Mouse (Mus musculus) liver, embryonic 12.5 days (tissue): ENCODE data around the gene Bad. TPM values are rescaled to one million over a fixed set of nuclear protein-coding genes. Genes with fewer than 3 reads are reported as not detected.
A peak's percentile ranks its signal among the peaks of the same experiment; 100 is the strongest.

ENCODE experiments used
- ATAC-seq: fragments of 200-750 bp; cut with Nextera tagmentation; 2 replicates; pipeline ENCODE4 v1.8.0; 2017; ENCODE audit warnings: moderate number of reproducible peaks, mild to moderate bottlenecking, moderate library complexity
- H3K27ac ChIP-seq: fragments of 300-500 bp; sonication (generic); 2 replicates; pipeline ENCODE4 v1.5.1; 2016; ENCODE audit warnings: mild to moderate bottlenecking
- H3K27me3 ChIP-seq: fragments of 300-500 bp; sonication (generic); replicated peaks from 2 replicates; pipeline ENCODE4 v1.6.1; 2016; ENCODE audit warnings: mild to moderate bottlenecking, moderate library complexity
- H3K36me3 ChIP-seq: fragments of 300-500 bp; sonication (generic); 2 replicates; pipeline ENCODE4 v1.6.1; 2016; ENCODE audit warnings: mild to moderate bottlenecking, moderate library complexity
- H3K4me1 ChIP-seq: fragments of 300-500 bp; sonication (generic); 2 replicates; pipeline ENCODE4 v1.6.1; 2016
- H3K4me2 ChIP-seq: fragments of 300-500 bp; sonication (generic); 2 replicates; pipeline ENCODE4 v1.6.1; 2016; ENCODE audit warnings: mild to moderate bottlenecking, moderate library complexity
- H3K4me3 ChIP-seq: fragments of 300-500 bp; sonication (generic); 2 replicates; pipeline ENCODE4 v1.5.1; 2016; ENCODE audit warnings: mild to moderate bottlenecking, moderate library complexity
- H3K9ac ChIP-seq: fragments of 300-500 bp; sonication (generic); 2 replicates; pipeline ENCODE4 v1.6.1; 2016; ENCODE audit warnings: mild to moderate bottlenecking, moderate library complexity
- H3K9me3 ChIP-seq: fragments of 300-500 bp; sonication (generic); replicated peaks from 2 replicates; pipeline ENCODE4 v1.6.1; 2016; ENCODE audit warnings: mild to moderate bottlenecking, moderate library complexity
- WGBS: fragments of 180-500 bp; shearing (Covaris S2); methylation state at CpG from one replicate; pipeline ENCODE4 v1.1.7; 2016; ENCODE audit not compliant: insufficient replicate concordance; 5-methylcytosine and 5-hydroxymethylcytosine counted together
- polyA plus RNA-seq: library from polyadenylated mRNA; unstranded; fragments of >200 nt; fragmentation: Nextera tagmentation; extraction: Ambion mirVana; gene quantifications from 2 replicates; pipeline ENCODE4 v1.2.1, GENCODE M21; 2016

The Bad gene
- polyA plus RNA-seq, 1 experiment from 2014 or later = 37.6 TPM

- Histone ChIP-seq H3K4me2 (peak within 1 kb of the TSS; percentile 91), H3K36me3 (peaks cover 28% of the 10 kb centered on the region), H3K9me3 (no peaks in the 10 kb centered on the region), H3K27me3 (no peaks in the 10 kb centered on the region), H3K9ac (peak within 1 kb of the TSS; percentile 82), H3K27ac (peak within 1 kb of the TSS; percentile 94), H3K4me3 (peak within 1 kb of the TSS; percentile 75), H3K4me1 (peaks cover 82% of the 10 kb centered on the region)
- no peak for ATAC-seq
- 1% methylated on average over 16 of the region's 16 CpGs for WGBS
These were observed 34.2 kb downstream of the Bad start, which contains the start of gene Plcb3 for GRCm38 (mm10) chr19:6975537-6976521. Gene Plcb3, minus strand, starts transcription at chr19:6976470.

GRCm38 (mm10) chr19:6977759-6978638 is 36.3 kb downstream of the Bad start:
- peak overlapping the region; percentile 82 for H3K4me3 ChIP-seq
- 79% methylated on average over 13 of the region's 13 CpGs for WGBS
- peaks cover 39% of the 10 kb centered on the region for H3K36me3 ChIP-seq
- peak overlapping the region; percentile 89 for H3K9ac ChIP-seq
- peak overlapping the region; percentile 94 for H3K27ac ChIP-seq
- H3K4me2 ChIP-seq = peak overlapping the region; percentile 98
- H3K9me3 ChIP-seq = no peaks in the 10 kb centered on the region
- ATAC-seq = no peak
- no peaks in the 10 kb centered on the region for H3K27me3 ChIP-seq
- peaks cover 78% of the 10 kb centered on the region for H3K4me1 ChIP-seq

GRCm38 (mm10) chr19:6978639-6978974 is 36.9 kb downstream of the Bad start:
- no peak for ATAC-seq
- Histone ChIP-seq H3K9ac (peak overlapping the region; percentile 89), H3K4me3 (peak overlapping the region; percentile 82), H3K4me2 (peak overlapping the region; percentile 98), H3K9me3 (no peaks in the 10 kb centered on the region), H3K4me1 (peaks cover 74% of the 10 kb centered on the region), H3K36me3 (peaks cover 44% of the 10 kb centered on the region), H3K27me3 (no peaks in the 10 kb centered on the region), H3K27ac (peak overlapping the region; percentile 94)
- 28% methylated on average over 3 of the region's 3 CpGs for WGBS

DNA sequence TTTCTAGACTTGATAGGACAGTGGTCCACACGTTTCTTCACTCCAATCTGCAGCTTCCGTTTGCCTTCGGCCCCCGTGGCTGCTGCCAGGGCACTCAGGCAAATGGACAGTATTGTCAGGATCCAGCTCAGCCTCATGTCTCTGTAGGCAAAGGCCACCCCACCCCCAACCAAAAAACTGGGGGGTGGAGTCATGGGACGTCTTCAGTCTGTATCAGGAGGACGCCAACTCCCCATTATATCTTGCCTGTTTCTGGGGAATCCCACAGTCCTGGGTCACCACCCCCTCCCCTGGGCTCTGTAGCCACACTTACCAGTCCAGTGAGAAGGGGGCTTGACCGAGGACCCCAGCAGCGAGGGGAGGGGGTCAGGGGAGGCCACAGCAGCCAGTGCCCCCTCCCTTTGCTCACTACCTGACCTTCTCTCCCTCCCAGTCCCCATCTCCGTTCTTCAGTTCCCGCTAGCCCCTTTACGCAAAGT is 37.4 kb downstream of the Bad start:
- peak overlapping the region; percentile 98 for H3K4me2 ChIP-seq
- H3K4me3 ChIP-seq = peak overlapping the region; percentile 82
- no peaks in the 10 kb centered on the region for H3K9me3 ChIP-seq
- WGBS = 5% methylated on average over 11 of the region's 11 CpGs
- H3K4me1 ChIP-seq = peaks cover 69% of the 10 kb centered on the region
- H3K27ac ChIP-seq = peak overlapping the region; percentile 94
- H3K36me3 ChIP-seq = peaks cover 48% of the 10 kb centered on the region
- H3K9ac ChIP-seq = peak overlapping the region; percentile 89
- no peaks in the 10 kb centered on the region for H3K27me3 ChIP-seq
- ATAC-seq = no peak

GRCm38 (mm10) chr19:6979486-6980380 is 38.1 kb downstream of the Bad start:
- Histone ChIP-seq H3K27ac (peak overlapping the region; percentile 94), H3K9ac (peak overlapping the region; percentile 89), H3K9me3 (no peaks in the 10 kb centered on the region), H3K4me2 (peak overlapping the region; percentile 98), H3K4me3 (peak overlapping the region; percentile 82), H3K4me1 (peaks cover 64% of the 10 kb centered on the region), H3K36me3 (peaks cover 53% of the 10 kb centered on the region), H3K27me3 (no peaks in the 10 kb centered on the region)
- 1% methylated on average over 59 of the region's 59 CpGs for WGBS
- peak; percentile 87 for ATAC-seq

DNA sequence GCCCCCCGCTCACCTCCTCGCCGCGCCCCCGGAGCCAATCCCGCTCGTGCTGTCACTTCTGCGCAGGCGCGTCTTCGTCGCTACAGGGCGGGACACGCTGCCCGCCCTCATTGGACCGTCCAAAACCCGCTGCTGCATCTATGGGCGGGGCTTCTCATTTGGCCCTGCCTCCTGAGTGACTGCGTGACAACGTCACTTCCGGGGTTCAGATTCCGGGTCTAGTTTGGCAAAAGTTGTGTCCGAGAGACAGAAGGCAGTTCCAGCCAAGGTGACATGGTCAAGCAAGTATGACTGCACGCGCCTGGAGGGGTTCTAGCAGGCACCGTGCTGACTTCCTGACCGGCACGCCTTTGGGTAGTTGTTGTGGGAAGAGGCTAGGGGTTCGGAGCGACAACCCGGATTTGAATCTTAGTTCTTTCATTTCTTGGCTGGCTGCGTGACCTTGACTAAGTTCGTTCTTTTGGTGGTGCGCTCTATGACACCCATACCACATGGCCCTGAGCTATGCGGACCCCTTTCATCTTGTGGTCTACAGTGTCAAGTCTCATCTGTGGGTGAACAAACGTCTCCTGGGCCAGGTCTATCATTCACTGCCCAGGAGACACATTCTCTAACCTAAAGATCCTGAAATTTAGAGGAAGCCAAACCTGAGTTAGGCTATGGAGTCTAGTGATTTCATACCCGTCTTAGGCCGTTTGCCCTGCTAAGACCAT is 38.9 kb downstream of the Bad start, which contains the start of gene Fkbp2:
TSS of gene Fkbp2 (minus strand) at position 121 of the 713 bp plus-strand sequence.
- Histone ChIP-seq H3K4me2 (peak within 1 kb of the TSS; percentile 98), H3K9ac (peak within 1 kb of the TSS; percentile 89), H3K9me3 (no peaks in the 10 kb centered on the region), H3K36me3 (peaks cover 61% of the 10 kb centered on the region), H3K27me3 (no peaks in the 10 kb centered on the region), H3K4me3 (peak within 1 kb of the TSS; percentile 82), H3K27ac (peak within 1 kb of the TSS; percentile 94), H3K4me1 (peaks cover 65% of the 10 kb centered on the region)
- peak; percentile 82 for ATAC-seq
- WGBS = 1% methylated on average over 38 of the region's 38 CpGs

DNA sequence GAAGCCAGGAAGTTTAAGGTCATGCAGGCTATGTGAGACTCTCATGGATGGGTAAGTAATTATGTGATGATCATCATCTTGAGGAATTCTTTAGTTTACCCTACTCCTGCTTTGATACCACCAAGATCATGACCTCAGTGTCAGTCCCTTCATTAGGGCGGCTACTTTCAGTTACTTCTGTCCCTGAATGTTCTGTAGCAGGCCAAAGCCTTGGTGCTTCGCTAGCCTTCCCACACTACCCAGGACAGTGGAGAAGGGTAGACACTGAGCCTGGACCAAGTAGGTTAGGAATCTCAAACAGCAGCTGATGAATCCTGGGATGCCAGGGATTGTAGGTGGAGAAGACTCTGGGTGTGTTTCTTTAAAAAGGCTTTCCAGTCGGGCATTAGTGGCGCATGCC is 39.8 kb downstream of the Bad start:
- peak overlapping the region; percentile 82 for H3K4me3 ChIP-seq
- peaks cover 61% of the 10 kb centered on the region for H3K36me3 ChIP-seq
- H3K27me3 ChIP-seq = no peaks in the 10 kb centered on the region
- peak overlapping the region; percentile 98 for H3K4me2 ChIP-seq
- peak overlapping the region; percentile 94; the same call in 1 of the 2 replicates for H3K27ac ChIP-seq
- WGBS = 86% methylated on average over 4 of the region's 4 CpGs
- ATAC-seq = no peak
- peaks cover 65% of the 10 kb centered on the region for H3K4me1 ChIP-seq
- peak overlapping the region; percentile 89; the same call in 1 of the 2 replicates for H3K9ac ChIP-seq
- H3K9me3 ChIP-seq = no peaks in the 10 kb centered on the region

DNA sequence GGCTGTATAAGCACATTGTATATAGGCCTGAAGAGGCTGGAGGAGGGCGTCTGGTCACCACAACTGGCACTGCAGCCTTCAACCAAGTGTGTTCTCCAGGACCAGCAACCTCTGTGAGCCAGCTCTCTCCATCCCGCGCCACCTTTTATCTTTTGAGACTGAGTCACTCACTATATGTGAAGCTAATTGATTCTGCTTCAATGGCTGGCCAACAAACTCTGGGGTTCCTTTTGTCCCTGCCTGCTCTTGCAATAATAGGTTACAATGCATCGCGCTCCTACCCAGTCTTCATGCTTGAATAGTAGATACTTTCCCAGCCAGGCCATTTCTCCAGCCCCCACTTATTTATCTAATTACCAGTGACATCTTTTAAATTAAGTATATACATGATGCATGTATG is 42.0 kb downstream of the Bad start:
- H3K27ac ChIP-seq = no peak overlapping the region
- peaks cover 39% of the 10 kb centered on the region for H3K36me3 ChIP-seq
- no peaks in the 10 kb centered on the region for H3K27me3 ChIP-seq
- H3K4me3 ChIP-seq = no peak overlapping the region
- peaks cover 63% of the 10 kb centered on the region for H3K4me1 ChIP-seq
- 81% methylated on average over 5 of the region's 5 CpGs for WGBS
- no peak overlapping the region for H3K9ac ChIP-seq
- no peak overlapping the region for H3K4me2 ChIP-seq
- H3K9me3 ChIP-seq = no peaks in the 10 kb centered on the region
- ATAC-seq = no peak

DNA sequence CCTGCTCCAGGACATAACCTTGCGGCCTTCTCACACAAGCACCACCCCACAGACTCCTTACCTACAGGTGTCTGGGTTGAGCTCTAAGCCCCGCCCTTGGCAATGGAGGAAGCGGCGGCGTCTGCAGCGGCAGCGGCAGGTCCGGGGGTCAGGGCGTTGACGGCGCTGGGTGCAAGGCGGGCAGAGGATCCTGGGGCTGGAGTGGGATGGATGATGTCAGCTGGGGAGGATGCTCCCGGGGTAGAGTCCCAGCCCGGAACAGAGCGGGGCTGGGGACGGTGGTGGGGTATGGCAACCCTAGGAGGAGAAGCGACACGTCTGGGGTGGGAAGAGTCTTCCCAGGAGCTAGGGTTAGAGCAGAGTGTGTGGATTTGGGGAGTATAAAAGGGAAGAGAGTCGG is 43.6 kb downstream of the Bad start:
- H3K27ac ChIP-seq = no peak overlapping the region
- WGBS = 85% methylated on average over 19 of the region's 19 CpGs
- no peaks in the 10 kb centered on the region for H3K9me3 ChIP-seq
- peaks cover 52% of the 10 kb centered on the region for H3K4me1 ChIP-seq
- H3K4me3 ChIP-seq = no peak overlapping the region
- no peak overlapping the region for H3K4me2 ChIP-seq
- peaks cover 39% of the 10 kb centered on the region for H3K36me3 ChIP-seq
- no peak for ATAC-seq
- no peak overlapping the region for H3K9ac ChIP-seq
- no peaks in the 10 kb centered on the region for H3K27me3 ChIP-seq

GRCm38 (mm10) chr19:6985951-6986708 is 44.5 kb downstream of the Bad start:
- peaks cover 48% of the 10 kb centered on the region for H3K4me1 ChIP-seq
- H3K27me3 ChIP-seq = no peaks in the 10 kb centered on the region
- peak overlapping the region; percentile 71 for H3K4me3 ChIP-seq
- peaks cover 39% of the 10 kb centered on the region for H3K36me3 ChIP-seq
- ATAC-seq = peak; percentile 47
- H3K9ac ChIP-seq = peak overlapping the region; percentile 87
- H3K4me2 ChIP-seq = peak overlapping the region; percentile 99
- peak overlapping the region; percentile 84; the same call in 1 of the 2 replicates for H3K27ac ChIP-seq
- WGBS = 59% methylated on average over 10 of the region's 10 CpGs
- H3K9me3 ChIP-seq = no peaks in the 10 kb centered on the region
